Mouse (Mus musculus): ENCODE data around the gene Adgrf2. TPM values are rescaled to one million over a fixed set of nuclear protein-coding genes. Genes with fewer than 3 reads are reported as not detected.

Adgrf2 gene
- polyA plus RNA-seq (2017; shearing (Covaris generic)): not detected

GRCm38 (mm10) chr17:42741801-42742217 is at the start of gene Adgrf2:
Gene Adgrf2 (minus strand): TSS chr17:42742179.
- ATAC-seq: no peak

GRCm38 (mm10) chr17:42790787-42791186 is 48.8 kb upstream of the Adgrf2 start:
- no peak for ATAC-seq

DNA sequence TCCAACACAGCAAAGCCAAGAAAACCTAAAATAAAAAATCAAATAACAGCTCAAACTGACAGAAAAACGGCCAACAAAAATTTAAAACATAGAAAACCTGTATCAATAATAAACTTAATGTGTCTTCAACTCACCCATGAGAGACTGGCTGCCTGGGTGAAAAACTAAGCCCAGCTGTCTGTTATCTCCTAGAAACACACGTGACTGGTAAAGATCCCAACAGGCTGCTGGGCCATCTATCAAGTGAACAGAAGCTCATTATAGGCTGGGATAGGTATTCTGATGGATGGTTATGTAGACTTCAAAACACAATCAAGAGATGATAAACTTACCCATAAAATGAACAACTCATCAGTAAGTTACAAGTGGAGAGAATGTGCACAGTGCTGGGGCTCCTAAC is 47.7 kb upstream of the Adgrf2 start:
- ATAC-seq: no peak

DNA sequence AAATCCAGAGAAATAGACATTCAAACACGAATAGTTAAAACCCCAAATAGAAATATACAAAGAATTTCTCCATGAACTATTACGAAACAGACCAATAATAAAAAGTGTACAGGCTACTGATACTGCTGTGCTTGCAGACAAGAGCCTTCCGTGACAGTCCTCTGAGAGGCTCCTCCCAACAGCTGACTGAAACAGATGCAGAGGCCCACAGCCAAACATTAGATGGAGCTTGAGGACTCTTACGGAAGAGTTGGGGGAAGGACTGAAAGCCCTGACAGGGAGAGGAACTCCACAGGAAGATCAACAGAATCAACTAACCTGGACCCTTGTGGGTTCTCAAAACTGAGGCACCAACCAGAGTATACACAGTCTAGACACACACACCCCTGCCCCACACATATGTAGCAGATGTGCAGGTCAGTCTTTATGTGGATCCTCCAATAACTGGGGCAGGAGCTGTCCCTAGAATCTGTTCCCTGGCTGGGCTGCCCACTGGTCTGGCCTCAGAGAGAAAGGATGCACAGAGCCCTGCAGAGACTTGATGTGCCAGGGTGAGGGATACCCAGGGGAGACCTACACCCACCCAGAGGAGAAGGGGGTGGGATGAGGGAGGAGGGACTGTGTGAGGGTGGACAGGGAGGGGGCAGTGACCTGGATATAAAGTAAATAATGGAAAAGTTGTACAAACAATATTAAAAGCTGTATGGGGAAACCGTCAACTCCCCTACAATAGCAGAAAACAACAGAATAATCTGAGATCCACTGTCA is 46.9 kb upstream of the Adgrf2 start:
- no peak for ATAC-seq

DNA sequence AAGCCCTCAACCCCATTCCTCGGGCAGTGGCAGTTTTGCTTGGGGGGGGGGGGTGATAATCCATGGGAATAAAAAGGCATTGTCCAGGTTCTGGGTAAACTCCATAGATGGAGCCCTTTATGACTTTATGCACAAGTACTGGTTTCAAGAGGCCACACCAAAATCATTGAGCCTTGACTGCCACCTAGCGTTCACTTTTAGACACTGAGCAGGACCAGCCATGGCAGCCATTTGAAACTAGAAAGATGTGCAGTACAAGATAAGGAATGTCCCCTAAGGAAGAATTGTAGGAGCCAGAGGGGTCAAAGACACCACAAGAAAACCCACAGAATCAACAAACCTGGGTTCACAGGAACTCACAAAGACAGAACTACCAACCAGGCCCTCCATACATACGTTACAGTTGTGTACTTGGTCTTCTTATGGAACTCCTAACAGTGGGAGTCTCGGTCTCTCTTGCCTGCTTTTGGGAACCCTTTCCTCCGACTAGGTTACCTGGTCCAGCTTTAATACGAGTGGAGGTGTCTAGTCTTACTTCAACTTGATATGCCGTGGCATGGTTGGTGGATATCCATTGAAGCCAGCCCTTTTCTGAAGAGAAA is 40.3 kb upstream of the Adgrf2 start:
- peak; percentile 73 for ATAC-seq

DNA sequence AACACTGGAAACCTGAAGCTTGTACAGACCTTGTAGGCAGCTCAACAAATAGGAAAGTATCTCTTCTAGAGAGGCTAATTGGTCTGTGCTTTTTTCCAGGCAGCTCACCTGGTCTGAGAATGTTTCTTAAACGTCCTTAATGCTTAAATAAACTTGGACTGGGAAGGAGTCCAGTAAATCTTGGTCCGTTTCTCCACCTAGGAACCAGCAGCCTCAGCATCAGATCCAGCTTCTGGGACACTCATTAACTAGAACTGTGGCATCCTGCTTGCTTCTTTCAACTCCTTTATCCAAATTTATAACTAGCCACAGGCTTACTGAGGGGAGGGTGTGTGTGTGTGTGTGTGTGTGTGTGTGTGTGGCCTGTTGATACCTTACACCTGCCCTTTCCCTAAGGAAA is 11.8 kb upstream of the Adgrf2 start:
- ATAC-seq: no peak

GRCm38 (mm10) chr17:42752173-42752572 is 10.2 kb upstream of the Adgrf2 start:
- ATAC-seq: no peak

DNA sequence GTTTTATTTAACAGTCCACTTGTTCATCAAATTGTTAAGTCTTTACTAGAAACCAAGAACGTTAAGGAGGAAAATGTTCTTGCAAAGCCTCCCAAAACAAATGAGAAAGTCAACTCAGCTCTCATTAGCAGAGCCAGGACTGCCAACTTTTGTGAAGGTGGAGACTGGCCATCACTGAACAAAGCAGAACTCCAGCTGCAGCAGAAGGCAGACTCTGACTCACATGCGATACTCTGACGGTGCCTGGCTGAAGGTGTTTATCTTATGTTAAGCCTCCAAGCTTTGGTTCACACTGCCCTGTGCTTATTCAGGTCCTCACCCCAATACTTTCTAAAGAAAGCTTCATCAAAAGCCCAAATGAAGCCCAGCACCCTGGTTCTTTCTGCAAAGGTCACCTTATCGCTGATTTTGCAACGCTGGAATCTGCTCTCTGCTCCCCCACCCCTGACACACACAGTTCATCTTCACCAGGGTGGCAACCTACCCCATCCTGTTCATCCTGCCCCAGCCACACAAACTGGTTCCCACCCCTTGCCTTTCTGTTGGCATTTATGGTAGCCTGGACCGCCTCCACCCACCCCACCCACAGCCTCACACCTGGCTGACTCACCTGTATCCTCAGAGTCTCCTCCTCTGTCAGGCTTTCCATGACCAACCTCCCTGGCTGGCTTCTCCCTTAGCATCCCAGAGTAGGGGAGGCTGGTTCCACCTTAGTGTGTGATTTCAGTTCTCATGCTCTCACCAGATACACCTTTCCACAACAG is 3.9 kb upstream of the Adgrf2 start:
- ATAC-seq: no peak

DNA sequence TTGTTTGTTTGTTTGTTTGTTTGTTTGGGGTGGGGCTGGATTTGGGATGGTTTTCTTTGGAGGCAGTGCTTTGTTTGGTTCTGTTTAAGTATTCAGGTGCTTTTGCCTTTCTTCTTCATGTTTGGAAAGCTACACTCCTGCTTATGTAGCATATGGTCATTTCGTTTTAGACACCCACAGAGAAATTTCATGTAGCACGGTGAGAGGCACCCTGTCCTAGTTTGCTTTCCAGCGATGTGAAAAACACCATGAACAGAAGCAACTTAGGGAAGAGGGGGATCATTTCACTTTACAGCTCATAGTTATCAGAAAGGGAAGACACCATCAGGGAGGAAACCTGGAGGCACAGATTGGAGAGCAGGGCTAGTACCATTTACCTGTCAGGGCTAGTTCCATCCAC is 844 bp upstream of the Adgrf2 start:
- ATAC-seq: no peak

DNA sequence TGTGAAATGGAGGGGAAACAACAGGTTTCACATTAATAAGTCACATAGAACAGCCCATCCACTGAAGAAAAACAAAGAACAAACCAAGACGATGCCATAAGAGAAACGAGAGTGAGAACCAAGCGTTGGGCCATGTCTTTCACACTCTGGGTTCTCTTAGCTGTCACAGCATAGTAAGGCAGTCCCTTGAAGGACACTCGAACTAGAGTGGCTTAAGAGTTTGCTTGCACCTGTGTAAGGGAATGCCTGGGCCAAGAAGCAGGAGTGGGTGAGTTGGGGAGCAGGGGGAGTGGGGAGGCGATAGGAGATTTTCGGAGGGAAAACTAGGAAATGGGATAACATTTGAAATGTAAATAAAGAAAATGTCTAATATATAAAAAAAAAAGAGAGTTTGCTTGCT is 3.2 kb downstream of the Adgrf2 start:
- no peak for ATAC-seq

DNA sequence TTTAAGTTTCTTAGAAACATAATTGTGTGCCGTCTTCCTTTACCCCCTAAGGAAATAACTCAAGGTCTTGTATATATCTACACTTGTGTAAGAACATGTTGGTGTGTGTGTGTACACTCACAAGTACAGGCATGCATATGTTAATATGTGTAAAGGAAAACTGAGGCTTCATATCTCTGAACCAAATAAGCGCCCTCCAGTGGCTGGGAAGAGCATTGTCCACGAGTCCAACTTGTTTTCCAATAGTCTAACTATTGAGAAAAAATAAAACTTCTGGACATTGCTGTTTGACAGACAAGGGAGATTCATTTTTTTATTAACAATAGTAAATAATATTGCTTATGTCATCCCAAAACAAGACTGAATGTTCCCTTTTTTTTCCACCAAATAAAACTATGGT is 24.8 kb downstream of the Adgrf2 start:
- no peak for ATAC-seq

DNA sequence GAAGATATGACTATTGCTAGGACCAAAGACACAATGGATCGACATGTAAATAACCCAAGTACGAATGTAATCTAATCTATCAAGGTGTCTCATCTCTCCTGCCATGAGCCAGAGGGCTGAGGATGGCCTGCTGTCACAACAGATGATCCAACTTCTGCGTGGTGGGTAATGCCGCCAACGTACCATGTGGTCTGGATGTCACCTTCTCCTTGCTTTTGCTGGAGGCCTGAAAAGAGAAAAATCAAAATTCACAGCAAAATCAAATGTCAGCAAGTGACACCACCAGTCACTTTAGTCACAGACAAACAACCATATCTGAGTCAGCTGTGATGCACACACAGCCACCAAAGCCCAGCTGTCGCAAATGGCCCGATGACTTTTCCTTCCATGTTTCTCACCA is 27.0 kb downstream of the Adgrf2 start:
- ATAC-seq: no peak

- ATAC-seq: no peak
These were observed 31.3 kb downstream of the Adgrf2 start for GRCm38 (mm10) chr17:42710717-42711116.

- ATAC-seq: no peak
These were observed 36.4 kb downstream of the Adgrf2 start for GRCm38 (mm10) chr17:42705611-42706010.

DNA sequence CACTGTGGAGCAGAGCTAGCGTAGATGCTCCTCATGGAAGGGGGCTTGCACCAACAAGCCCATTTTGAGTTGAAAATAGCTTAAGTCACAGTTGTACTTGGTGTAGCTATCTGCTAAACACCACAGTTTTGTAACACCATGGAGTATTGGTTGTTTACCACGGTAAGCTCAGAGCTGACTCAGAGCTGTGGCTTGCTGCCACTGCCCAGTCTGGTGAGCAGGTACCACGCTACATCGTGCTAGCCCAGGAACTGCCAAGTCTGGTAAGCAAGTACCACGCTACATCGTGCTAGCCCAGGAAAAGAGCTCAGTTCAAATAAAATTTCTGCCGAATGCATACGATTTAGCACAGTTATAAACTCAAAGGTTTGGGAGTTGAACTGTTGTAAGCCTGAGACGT is 39.8 kb downstream of the Adgrf2 start:
- ATAC-seq: no peak

DNA sequence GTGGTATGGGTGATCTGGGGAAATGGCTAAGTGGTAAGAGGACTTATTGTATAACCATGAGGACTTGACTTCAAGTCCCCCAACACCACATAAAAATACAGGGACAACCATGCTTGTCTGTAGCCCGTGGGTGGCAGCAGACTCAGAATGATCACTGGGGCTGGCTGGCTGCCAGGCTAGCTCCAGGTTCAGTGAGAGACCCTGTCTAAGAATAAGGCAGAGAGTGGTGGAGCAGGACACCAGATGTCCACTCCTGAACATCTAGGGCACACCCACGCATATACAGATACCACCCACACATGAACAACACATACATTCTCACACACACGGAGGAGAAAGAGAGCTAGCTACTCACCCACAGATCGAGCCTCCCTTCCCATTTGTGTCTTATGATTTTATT is 47.2 kb downstream of the Adgrf2 start:
- no peak for ATAC-seq

GRCm38 (mm10) chr17:42692136-42692535 is 49.8 kb downstream of the Adgrf2 start, which contains the start of gene Adgrf4:
Gene Adgrf4 (minus strand): TSS chr17:42692284.
- no peak for ATAC-seq

- ATAC-seq: no peak
These were observed 51.4 kb downstream of the Adgrf2 start for GRCm38 (mm10) chr17:42690531-42690930.

Other genes starting within 250 kb of the Adgrf2 start
- gene Opn5, start 130.8 kb downstream of the Adgrf2 start, polyA plus RNA-seq (2017; shearing (Covaris generic)): not detected
- not detected for gene Adgrf4, start 49.9 kb downstream of the Adgrf2 start, polyA plus RNA-seq (2017; shearing (Covaris generic))
- gene Cd2ap, start 134.5 kb upstream of the Adgrf2 start, polyA plus RNA-seq (2017; shearing (Covaris generic)): 10 to 100 TPM in 2 of 3 experiments, 1 to 10 TPM in 1; 4.4 to 14.9 (median 14.9) TPM